Mouse (Mus musculus) intestine, embryonic 14.5 days (tissue): ENCODE data around the gene Ccdc158. TPM values are rescaled to one million over a fixed set of nuclear protein-coding genes. Genes with fewer than 3 reads are reported as not detected.

Source experiments
- ATAC-seq: fragments of 200-750 bp; cut with Nextera tagmentation; replicated peaks from 2 replicates; pipeline ENCODE4 v1.8.0; 2017; ENCODE audit warnings: low read depth, moderate number of reproducible peaks, moderate TSS enrichment, moderate library complexity; ENCODE audit not compliant: low FRiP score, low TSS enrichment
- DNase-seq: peaks from one replicate; pipeline ENCODE4 v3.0.0-alpha.2; 2018; ENCODE audit warnings: low spot score
- H3K27ac ChIP-seq: fragments of 300-500 bp; sonication (generic); 2 replicates; pipeline ENCODE4 v1.5.1; 2014; ENCODE audit warnings: low read depth, mild to moderate bottlenecking, control low read depth
- H3K27me3 ChIP-seq: fragments of 300-500 bp; sonication (generic); replicated peaks from 2 replicates; pipeline ENCODE4 v1.6.1; 2014; ENCODE audit warnings: low read length, control low read depth; ENCODE audit not compliant: control insufficient read depth, insufficient read depth
- H3K36me3 ChIP-seq: fragments of 300-500 bp; sonication (generic); 2 replicates; pipeline ENCODE4 v1.6.1; 2014; ENCODE audit warnings: low read length, control low read depth; ENCODE audit not compliant: control insufficient read depth, insufficient read depth
- H3K4me1 ChIP-seq: fragments of 300-500 bp; sonication (generic); replicated peaks from 2 replicates; pipeline ENCODE4 v1.6.1; 2014; ENCODE audit warnings: low read length, control low read depth, mixed read lengths; ENCODE audit not compliant: control insufficient read depth, insufficient read depth
- H3K4me2 ChIP-seq: fragments of 300-500 bp; sonication (generic); 2 replicates; pipeline ENCODE4 v1.6.1; 2014; ENCODE audit warnings: low read length
- H3K4me3 ChIP-seq: fragments of 300-500 bp; sonication (generic); 2 replicates; pipeline ENCODE4 v1.5.1; 2014; ENCODE audit warnings: low read depth, low read length, control low read depth, mixed read lengths
- H3K9ac ChIP-seq: fragments of 300-500 bp; sonication (generic); 2 replicates; pipeline ENCODE4 v1.6.1; 2014; ENCODE audit warnings: mild to moderate bottlenecking, low read length
- H3K9me3 ChIP-seq: fragments of 300-500 bp; sonication (generic); 2 replicates; pipeline ENCODE4 v1.6.1; 2016; ENCODE audit warnings: low read length, control low read depth; ENCODE audit not compliant: control insufficient read depth
- WGBS: fragments of 180-500 bp; shearing (Covaris S2); extraction: QIAGEN DNeasy Blood & Tissue Kit; methylation state at CpG from one replicate; pipeline ENCODE4 v1.1.7; 2014; 5-methylcytosine and 5-hydroxymethylcytosine counted together
- polyA plus RNA-seq: library from polyadenylated mRNA; unstranded; fragments of >200 nt; fragmentation: Nextera tagmentation; extraction: Ambion mirVana; gene quantifications from 2 replicates; pipeline ENCODE4 v1.2.1, GENCODE M21; 2014

Gene Ccdc158
- polyA plus RNA-seq, 1 experiment from 2014 or later: 1.3 TPM

DNA sequence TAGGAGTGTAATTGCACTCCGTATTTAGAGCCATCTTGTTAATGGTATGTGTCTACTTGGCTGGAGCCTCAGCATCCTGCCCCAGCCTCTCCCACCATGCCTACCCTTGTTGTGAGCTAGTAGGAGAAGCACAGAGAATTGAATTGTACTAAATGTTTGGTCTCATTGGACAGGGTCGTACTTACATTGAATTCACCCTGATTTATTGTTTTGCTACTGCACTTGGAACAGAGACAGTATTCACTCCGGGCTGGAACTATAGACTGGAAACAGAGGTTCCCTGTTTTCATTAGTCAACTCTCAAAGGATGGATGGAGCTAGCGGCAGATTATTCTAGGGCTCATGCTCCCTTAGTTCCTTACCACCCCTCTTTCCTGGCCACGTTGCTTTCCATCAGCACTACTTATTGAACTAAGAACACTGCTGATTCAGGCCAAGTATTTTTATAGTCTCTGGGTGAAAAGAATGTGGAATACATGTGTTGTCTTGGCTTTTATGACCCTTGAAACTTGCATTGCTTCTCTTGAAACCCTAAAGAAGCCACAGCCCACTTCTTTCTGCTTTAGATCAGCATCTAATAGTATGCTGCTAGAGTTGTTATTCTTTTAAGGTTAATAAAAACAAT, 36.7 kb upstream of the Ccdc158 start:
- 58% methylated on average over 5 of the region's 5 CpGs for WGBS
- Histone ChIP-seq H3K4me2 (no peak overlapping the region), H3K9me3 (no peaks in the 10 kb centered on the region), H3K36me3 (no peaks in the 10 kb centered on the region), H3K27ac (no peak overlapping the region), H3K27me3 (no peaks in the 10 kb centered on the region), H3K4me1 (no peaks in the 10 kb centered on the region), H3K4me3 (no peak overlapping the region), H3K9ac (no peak overlapping the region)
- ATAC-seq: no peak
- DNase-seq: no peak

DNA sequence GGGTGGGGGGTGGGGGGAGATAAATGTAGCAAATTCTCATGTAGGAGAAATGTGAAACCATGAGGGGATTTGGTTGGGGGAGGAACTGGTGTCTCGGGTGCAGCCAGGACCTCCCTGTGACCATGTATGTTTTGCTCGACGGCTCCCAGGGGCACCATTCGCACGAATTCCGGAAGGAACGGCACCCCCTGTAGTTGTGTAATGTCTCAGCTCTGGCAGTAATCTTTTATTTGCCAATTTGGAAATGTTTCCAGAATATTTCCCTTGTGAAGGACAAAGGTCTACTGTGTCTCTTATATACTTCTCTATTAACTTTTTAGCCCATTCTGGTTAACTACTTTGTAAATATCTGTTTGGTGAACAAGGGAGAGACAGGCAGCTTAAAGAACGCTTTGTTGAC, 35.7 kb upstream of the Ccdc158 start:
- no peaks in the 10 kb centered on the region for H3K9me3 ChIP-seq
- 70% methylated on average over 8 of the region's 8 CpGs for WGBS

DNA sequence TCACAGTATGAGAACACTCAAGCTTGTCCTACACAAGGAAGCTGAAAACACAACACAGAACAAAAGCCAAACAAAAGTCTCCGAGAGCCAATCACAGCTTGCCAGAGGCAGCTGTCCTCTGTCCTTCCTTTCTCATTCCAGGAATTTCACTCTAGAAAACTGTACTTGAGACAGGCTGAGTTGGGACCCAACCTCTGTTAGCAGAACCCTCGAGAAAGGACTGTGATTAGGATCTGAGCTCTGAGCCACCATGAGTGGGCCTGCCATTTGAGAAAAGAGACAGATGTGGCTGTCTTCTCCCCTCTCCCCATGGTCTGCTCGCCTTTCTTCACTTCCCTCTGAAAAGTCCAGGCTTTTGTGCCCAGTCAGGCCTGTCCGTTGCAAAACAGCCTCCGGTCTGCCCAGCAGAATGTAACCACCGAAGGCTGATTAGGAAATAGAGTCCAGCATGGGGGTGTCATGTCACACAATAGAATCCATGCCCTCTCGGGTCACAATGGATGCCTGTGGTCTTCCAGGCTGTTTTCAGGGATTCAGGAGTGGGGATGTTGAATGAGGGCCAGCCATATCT, 32.9 kb upstream of the Ccdc158 start:
- Histone ChIP-seq H3K27me3 (no peaks in the 10 kb centered on the region), H3K9me3 (no peaks in the 10 kb centered on the region), H3K4me2 (no peak overlapping the region), H3K4me1 (no peaks in the 10 kb centered on the region), H3K4me3 (no peak overlapping the region), H3K9ac (no peak overlapping the region), H3K27ac (peak overlapping the region; percentile 1; the same call in 1 of the 2 replicates), H3K36me3 (no peaks in the 10 kb centered on the region)
- DNase-seq (no peak), ATAC-seq (no peak)
- WGBS: 58% methylated on average over 7 of the region's 7 CpGs

More for the DNA sequence above, 35.7 kb upstream of the Ccdc158 start:
- no peak overlapping the region for H3K27ac ChIP-seq
- H3K4me3 ChIP-seq: no peak overlapping the region
- ATAC-seq: no peak
- no peaks in the 10 kb centered on the region for H3K36me3 ChIP-seq
- H3K27me3 ChIP-seq: no peaks in the 10 kb centered on the region
- DNase-seq: no peak
- H3K4me1 ChIP-seq: no peaks in the 10 kb centered on the region
- H3K9ac ChIP-seq: no peak overlapping the region
- H3K4me2 ChIP-seq: no peak overlapping the region

DNA sequence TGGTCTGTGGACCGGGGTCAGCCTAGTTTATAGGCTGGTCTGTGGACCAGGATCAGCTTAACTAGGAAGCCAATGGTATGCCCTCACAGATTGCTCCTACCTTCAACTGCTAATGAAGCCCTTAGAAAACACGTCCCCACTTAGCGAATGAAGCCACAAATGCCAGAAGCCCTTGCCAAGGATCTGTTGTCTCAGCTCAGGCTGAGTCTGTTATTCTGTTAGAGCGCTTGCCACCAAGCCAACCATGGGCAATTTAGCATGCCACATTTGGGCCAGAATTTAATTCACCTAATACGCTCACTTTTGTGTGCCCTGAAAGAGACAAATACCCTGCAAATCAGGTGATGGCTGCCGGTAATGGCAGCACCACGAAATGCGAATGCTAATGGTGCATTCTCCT, 28.6 kb upstream of the Ccdc158 start:
- Histone ChIP-seq H3K36me3 (no peaks in the 10 kb centered on the region), H3K27me3 (no peaks in the 10 kb centered on the region), H3K4me3 (no peak overlapping the region), H3K27ac (no peak overlapping the region), H3K9me3 (no peaks in the 10 kb centered on the region), H3K9ac (no peak overlapping the region), H3K4me1 (peaks cover 4% of the 10 kb centered on the region; the same call in 1 of the 2 replicates), H3K4me2 (no peak overlapping the region)
- no peak for ATAC-seq
- DNase-seq: no peak
- 87% methylated on average over 8 of the region's 8 CpGs for WGBS

DNA sequence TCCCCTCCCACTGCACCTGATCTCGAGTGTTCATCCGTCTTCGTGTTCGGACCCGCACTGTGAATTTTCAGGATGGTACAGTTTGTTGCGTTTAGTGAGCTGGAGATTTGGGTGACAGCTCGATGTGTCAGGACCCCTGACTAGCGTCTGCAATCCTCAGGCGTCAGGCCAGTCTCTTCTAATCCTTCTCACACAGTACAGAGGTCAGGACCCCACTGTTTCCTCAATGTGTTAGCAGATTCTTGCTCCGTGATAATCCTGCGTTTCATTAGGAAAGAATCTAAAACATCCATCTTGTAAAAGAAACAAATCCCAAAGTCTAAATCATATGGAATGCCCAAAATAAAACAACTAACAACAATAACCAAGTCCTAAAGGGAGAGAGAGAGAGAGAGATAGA, 26.7 kb upstream of the Ccdc158 start:
- Histone ChIP-seq H3K4me3 (no peak overlapping the region), H3K4me2 (no peak overlapping the region), H3K9ac (no peak overlapping the region), H3K4me1 (peaks cover 9% of the 10 kb centered on the region; the same call in 1 of the 2 replicates), H3K36me3 (no peaks in the 10 kb centered on the region), H3K9me3 (no peaks in the 10 kb centered on the region), H3K27me3 (no peaks in the 10 kb centered on the region), H3K27ac (no peak overlapping the region)
- DNase-seq (no peak), ATAC-seq (no peak)
- 50% methylated on average over 11 of the region's 11 CpGs for whole genome bisulfite sequencing

DNA sequence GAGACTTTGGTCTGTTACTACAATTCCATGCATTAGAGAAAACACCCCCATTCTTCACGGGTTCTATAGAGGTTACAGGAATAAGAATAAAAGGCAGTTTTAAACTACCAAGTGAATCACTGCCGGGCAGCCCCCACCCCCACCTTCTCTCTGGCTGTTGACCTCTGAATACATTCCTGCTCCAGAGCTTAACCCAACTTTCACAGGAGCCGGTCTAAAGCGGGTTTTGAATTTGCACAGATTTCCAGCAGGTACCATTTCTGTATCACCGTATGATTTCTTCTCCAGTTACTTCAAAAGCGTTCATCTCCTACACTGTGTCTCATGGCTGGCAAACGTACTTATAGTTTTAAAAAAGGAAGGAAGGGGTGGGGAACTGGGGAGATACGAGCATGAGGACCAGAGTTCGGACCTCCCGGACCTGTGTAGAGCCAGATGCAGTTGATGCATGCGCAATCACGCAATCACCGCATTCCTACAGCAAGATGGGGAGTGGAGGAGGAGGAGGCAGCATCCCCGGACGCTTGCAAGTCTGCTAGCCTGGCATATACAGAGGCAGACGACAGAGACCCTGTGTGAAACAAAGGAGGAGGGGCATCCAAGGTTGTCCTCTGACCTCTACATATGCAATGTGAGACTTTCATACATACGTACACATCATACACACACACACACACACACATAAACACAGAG, 23.9 kb upstream of the Ccdc158 start:
- peaks cover 9% of the 10 kb centered on the region; the same call in 1 of the 2 replicates for H3K4me1 ChIP-seq
- H3K4me3 ChIP-seq: no peak overlapping the region
- H3K27ac ChIP-seq: no peak overlapping the region
- H3K9me3 ChIP-seq: no peaks in the 10 kb centered on the region
- DNase-seq: no peak
- H3K4me2 ChIP-seq: peak overlapping the region; percentile 42
- 20% methylated on average over 17 of the region's 17 CpGs for WGBS
- no peak for ATAC-seq
- H3K36me3 ChIP-seq: no peaks in the 10 kb centered on the region
- no peaks in the 10 kb centered on the region for H3K27me3 ChIP-seq
- H3K9ac ChIP-seq: no peak overlapping the region

DNA sequence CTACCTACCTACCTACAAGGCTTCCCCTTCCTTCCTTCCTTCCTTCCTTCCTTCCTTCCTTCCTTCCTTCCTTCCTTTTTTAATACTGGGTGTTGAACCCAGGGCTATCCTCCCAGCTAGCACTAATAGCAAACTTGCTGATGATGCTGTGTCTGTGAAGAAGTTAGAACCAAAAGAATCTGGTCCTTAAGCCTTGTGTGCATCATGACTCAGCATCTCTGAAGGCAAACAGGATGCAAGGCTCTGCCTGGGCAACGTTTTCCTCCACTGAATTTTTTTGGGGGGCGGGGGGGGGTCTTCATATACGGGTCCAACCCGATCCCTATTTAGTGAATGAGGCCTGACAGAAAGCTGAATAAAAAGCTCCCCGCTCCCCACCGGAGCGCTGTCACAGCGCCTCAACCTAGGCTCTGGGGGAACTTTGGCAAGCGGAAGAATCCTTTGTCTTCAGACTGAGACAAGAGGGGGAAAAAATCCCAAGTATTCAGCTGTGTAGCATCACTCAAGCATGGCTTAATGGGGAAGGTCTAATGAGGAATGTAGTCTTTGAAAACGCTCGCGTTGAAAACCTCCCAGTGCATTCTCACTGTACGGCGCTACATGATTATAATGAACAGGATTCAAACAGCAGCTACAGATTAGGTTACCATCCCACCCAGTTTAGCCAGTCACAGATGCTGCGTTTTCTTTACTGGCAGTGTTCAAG, 23.2 kb upstream of the Ccdc158 start:
- no peak overlapping the region for H3K9ac ChIP-seq
- ATAC-seq (no peak), DNase-seq (peak; percentile 61)

DNA sequence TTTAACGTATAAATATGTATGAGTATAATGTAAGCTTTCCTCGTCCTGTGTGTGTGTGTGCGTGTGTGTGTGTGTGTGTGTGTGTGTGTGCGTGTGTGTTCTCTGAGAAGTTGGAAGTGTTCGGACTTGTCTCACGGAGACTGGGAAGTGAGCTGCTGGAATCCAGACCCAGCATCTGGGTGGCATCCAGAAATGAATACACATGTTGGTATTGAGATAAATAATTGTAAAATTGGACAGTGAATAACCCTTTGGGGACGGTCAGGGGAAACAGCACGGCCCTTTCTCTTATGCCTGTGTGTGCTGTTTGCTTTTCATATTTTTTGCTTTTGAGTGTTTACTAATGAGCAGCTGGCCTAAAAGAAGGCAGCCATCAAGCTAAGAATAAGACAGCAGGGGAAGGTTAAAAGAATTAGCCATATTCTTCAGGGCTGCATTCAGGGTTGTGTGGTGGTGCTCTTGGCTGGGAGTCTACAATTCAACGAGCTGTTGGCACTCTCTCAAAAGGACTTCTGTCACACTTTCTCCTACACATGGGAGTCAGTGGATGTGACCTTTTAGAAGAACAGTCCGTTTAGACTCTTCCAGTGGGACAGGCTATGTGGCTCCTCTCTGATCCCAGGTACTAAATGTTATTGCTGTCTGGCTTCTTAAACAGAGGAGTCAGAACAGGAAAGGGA, 19.4 kb upstream of the Ccdc158 start:
- ATAC-seq (no peak), DNase-seq (no peak)
- H3K36me3 ChIP-seq: no peaks in the 10 kb centered on the region
- no peak overlapping the region for H3K4me2 ChIP-seq
- WGBS: 62% methylated on average over 10 of the region's 10 CpGs
- H3K9ac ChIP-seq: no peak overlapping the region
- H3K27me3 ChIP-seq: no peaks in the 10 kb centered on the region
- no peak overlapping the region for H3K4me3 ChIP-seq
- peak overlapping the region; percentile 18; the same call in 1 of the 2 replicates for H3K27ac ChIP-seq
- H3K9me3 ChIP-seq: no peaks in the 10 kb centered on the region
- H3K4me1 ChIP-seq: peaks cover 14% of the 10 kb centered on the region; the same call in 1 of the 2 replicates

More for the DNA sequence above, 23.2 kb upstream of the Ccdc158 start:
- Histone ChIP-seq H3K9me3 (no peaks in the 10 kb centered on the region), H3K27ac (no peak overlapping the region), H3K27me3 (no peaks in the 10 kb centered on the region), H3K4me3 (0 out of 2 replicates have a peak overlapping the region, but pooled peaks have one; percentile 4), H3K4me2 (peak overlapping the region; percentile 42), H3K4me1 (peaks cover 9% of the 10 kb centered on the region; the same call in 1 of the 2 replicates), H3K36me3 (no peaks in the 10 kb centered on the region)
- 6% methylated on average over 15 of the region's 15 CpGs for WGBS
